Mouse (Mus musculus) lung, adult 2 months (tissue): Measurements from ENCODE around the gene Olfr1238.

Experiments used
- CTCF ChIP-seq: fragments of 200-500 bp; IDR thresholded peaks from 2 replicates; pipeline ENCODE4 v1.5.1; 2011; ENCODE audit warnings: mild to moderate bottlenecking, low read length, control low read depth; ENCODE audit not compliant: insufficient read depth
- POLR2A ChIP-seq: fragments of 200-500 bp; IDR thresholded peaks from 2 replicates; pipeline ENCODE4 v1.6.1; 2011; ENCODE audit warnings: low read depth, mild to moderate bottlenecking, control low read depth, low read length, borderline replicate concordance; ENCODE audit errors: extremely low read depth

GRCm38 (mm10) chr2:89420307-89420706 lies 10.8 kb upstream of the Olfr1238 start, which contains the start of gene Olfr1239:
- no peak for TF ChIP-seq POLR2A
- no peak for TF ChIP-seq CTCF
